Mouse (Mus musculus): ENCODE data around the gene Msto1.

Msto1 gene

DNA sequence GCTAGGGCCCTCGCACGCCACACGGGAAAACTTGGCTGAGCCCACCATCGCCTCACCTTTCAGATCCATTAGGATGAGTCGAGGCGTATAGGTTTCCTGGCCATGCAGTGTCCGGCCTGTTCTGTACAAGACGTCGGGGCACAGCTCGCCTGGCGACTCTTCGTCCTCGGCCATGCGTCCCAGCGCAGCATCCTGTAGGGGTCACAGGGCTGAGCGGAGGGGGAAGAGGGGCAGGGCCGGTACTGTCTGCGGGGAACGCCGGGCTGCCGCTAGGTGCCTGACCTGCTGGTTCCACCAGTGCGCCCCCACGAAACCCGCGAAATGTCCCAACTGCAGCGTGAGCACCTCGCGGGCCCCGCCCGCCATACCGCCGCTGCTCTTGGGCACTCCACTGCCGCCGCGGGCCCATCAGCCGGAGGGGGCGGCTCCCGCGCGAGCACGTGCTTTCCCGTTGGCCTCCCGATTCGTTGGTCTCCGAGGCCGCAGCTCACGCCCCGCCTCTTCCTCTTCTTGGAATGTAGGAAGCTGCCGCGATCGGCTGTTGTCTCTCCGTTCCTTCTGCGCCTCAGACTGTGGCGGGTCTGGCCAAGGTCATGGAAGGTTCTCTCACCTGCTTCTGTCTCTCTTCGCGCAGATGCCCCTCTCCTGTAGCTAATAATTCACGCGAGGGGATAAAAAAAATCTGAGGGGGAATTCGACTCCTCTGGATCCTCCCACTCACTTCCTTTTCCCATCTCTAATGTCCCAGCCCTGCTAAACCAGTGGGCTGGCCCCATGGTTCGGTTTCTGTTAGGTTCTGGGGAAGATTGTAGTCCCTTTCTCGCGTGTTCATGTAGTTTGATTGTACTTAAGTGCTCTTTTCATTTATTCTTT lies at the start of gene Msto1:
Gene Msto1, minus strand, starts transcription at position 489 of the 873 bp plus-strand sequence.
- peak; percentile 100 for DNase-seq

DNA sequence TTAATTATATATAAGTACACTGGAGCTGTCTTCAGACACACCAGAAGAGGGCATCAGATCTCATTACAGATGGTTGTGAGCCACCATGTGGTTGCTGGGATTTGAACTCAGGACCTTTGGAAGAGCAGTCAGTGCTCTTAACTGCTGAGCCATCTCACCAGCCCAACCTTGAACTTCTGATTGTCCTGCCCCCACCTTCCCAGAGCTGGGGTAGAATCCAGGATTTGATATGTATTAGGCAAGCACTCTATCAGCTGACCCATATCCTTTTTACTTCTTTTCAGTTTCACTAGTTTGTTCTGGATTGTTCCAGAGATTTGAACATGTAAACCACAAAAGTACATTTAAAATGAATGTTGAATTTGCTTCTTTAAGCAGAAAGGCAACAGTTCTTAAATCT lies 49.4 kb upstream of the Msto1 start:
- peak; percentile 64 for DNase-seq

- DNase-seq, result peak; percentile 13
Measured at GRCm38 (mm10) chr3:88953736-88954135, 39.9 kb upstream of the Msto1 start.

DNA sequence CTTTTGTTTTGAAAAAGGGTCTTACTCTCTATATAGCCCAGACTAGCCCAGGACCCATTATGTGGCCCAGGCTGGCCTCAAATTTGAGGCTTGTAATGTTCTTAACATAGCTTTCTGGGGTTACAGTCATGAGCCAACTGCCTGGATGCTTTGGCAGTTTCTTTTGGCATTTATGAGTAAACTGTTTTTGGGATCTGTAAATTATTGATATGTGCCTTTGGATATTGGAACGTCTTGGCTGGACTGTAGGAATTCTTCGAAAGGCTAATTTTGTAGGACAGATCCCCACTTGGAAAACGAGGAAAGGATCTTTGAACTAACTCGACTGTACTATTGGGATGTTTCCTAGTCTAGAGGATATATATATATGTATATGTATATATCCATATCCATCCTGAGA lies 39.4 kb upstream of the Msto1 start:
- DNase-seq, result peak; percentile 51

DNA sequence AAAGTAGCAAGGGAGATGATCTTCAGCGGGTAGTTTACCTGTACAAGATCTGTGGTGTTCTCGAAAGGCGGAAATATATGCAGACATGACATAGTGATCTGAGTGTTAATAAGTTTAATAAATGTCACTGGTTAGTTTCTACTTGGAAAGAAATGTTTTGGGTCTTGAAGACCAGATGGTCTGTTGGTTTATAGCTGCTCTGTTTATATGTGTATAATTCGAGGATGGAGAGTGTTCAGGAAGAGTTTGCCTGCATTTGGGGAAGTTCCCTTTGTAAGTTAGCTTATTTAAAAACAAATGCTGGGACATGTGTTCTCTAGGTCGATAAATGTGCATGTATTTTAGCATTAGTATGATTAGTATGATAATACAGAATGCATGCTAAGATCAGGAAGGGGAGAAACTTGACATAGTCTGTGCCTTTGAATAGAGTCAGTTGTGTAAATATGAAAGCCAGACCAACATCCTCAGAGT lies 37.6 kb upstream of the Msto1 start:
- DNase-seq, result no peak

DNA sequence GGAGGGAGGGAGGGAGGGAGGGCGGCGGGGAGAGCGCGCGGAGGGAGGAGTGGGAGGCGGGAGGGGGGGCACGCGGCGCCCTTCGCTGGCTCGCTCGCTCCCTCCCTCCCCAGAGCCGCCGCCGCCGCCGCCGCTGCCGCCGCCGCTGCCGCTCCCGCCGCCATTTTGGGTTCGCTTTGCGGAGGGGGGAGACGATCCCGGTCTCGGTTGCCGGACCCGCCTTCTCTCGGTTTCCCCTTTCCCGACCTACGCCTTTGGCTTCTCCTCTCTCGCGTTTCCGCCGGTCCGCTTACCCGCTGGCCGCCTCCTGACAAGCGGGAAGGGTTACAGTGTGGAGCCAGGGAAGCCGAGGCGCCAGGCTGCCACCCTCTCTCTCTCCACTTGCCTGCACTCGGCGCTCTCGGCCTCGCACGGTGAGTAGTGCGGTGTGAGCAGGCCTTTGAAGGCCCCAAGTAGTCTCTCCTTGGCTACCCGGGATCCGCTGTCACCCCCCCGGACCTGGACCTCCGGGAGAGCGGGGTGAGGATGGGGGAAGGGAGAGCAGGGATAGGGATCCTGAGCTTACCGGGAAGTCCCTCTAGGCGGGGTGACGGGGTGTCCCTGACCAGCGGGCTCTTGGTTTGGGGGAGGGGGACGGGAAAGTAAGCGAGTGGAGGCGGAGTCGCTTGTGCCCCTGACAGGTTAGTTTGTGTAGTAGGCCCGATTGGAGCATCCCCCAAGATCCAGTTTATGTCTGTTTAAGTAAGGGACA lies 37.0 kb upstream of the Msto1 start, which contains the start of the genes Ash1l and Dap3:
Gene Ash1l, plus strand, starts transcription at position 47 of the 751 bp plus-strand sequence.
Gene Dap3, minus strand, starts transcription at position 606 of the 751 bp plus-strand sequence.
- peak; percentile 99 for DNase-seq

DNA sequence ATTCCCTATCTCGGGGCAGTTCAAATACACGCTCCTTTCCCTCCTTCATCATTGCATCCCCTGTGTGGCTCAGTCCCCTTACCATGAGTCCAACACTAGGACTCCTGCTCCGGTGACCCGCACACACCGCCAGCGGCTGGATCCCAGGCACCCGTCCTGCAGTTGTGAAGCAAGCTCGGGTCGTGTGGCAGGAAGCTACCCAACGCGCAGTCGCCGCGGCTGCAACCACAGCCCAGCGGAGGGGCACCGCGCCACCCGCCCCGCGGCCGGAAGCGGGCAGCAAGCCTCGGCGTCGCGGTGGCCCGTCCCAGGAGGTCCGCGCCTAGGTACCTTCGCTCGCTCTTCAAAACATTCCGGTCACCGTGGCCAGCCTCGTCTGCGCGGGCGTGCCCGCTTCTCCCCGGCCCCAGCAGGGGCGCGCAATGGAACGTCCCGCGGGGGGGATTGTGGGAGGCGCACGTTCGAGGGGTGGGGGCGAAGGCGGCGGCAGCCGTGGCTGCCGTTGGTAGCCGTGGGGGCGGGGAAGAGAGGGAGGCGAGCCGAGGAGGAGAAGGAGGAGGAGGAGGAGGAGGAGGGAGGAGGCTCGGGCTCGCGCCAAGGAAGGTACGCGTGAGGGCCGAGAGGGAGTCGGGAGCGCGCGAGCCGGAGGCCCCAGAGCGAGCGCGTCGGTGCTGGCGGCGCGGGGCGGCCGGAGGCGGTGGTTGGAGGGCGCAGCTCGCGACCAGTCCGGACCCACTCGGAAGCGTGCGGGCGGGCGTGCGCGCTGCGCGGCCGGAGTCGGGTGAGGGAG lies 36.2 kb upstream of the Msto1 start:
- peak; percentile 99 for DNase-seq

GRCm38 (mm10) chr3:88944109-88944508 lies 30.3 kb upstream of the Msto1 start:
- peak; percentile 45 for DNase-seq

GRCm38 (mm10) chr3:88942316-88942880 lies 28.6 kb upstream of the Msto1 start:
- DNase-seq, result peak; percentile 83

DNA sequence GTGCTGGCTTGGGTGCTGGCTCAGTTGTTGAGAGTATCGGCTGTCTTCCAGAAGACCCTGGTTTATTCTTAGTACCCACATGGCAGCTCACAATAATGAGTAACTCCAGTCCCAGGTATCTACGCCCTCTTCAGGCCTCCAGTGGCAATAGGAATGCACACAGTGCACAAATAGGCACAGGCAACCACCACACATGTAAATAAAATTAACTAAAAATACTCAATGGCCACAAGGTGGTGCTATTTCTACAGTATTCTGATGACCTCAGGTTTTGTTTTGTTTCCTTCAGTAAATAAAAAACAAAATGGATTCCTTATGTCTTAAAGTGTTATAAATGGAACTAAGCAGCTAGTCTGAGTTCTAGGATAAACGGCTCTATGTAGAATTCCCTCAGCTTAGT lies 25.9 kb upstream of the Msto1 start:
- peak; percentile 81 for DNase-seq

DNA sequence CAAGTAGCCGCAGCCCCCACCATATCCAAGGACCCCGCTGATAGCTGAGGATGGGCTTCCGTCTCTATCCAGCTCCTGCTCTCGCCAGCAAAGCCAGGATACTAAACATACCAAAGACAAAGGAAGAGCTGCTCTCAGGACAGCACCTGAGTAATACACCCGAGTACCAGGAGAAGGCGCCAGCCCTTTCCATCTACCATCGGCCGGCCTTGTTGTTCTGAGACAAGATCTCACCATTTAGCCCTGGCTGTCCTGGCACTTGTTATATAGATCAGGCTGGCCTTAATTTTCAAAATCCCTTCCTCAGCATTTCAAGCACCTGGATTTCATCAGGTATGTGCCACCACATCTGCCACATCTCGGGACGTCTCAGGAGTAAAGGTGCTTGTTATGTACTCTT lies 25.3 kb upstream of the Msto1 start:
- peak; percentile 84 for DNase-seq

GRCm38 (mm10) chr3:88929501-88929900 lies 15.7 kb upstream of the Msto1 start:
- no peak for DNase-seq

DNA sequence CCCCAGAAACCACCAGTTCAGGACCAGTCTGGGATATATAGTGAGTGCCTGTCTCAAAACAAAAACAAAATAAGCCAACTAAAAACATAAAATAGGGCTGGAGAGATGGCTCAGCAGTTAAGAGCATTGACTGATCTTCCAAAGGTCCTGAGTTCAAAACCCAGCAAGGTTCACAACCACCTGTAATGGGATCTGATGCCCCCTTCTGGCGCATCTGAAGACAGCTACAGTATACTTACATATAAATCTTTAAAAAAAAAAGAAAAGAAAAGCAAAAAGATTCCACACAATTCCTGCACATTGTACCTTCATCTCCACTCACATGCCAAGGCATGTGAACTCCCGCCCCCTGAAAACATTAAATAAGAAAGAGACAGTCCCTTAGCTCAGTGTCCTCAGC lies 11.9 kb upstream of the Msto1 start:
- no peak for DNase-seq

DNA sequence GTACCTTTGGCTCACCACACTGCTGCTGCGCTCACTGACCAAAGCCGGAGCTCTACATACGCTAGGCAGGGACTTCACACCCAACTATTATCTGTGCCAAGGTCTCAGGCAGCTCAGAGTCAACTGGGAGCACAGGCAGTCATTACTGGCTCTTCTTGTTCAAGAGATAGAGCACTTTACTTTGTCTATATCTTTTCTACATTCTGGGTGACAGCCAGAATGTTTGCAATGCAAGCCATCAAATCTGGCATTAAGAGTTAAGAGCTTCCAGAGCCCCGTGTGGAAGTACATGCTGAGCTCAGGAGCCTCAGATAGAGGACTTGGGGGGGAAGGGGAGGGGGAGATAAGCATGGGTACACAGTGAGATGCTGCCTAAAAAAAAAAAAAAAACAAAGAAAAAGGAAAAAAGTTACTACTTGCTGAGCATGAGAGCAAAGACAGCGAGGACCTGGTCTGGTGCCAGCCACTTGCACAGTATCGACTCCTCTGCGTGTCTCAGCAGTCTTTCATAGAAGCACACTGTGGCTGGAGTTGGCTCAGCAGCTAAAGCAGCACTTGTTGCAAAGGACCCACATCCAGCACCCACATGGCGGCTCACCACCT lies 10.3 kb upstream of the Msto1 start:
- DNase-seq, result peak; percentile 90

DNA sequence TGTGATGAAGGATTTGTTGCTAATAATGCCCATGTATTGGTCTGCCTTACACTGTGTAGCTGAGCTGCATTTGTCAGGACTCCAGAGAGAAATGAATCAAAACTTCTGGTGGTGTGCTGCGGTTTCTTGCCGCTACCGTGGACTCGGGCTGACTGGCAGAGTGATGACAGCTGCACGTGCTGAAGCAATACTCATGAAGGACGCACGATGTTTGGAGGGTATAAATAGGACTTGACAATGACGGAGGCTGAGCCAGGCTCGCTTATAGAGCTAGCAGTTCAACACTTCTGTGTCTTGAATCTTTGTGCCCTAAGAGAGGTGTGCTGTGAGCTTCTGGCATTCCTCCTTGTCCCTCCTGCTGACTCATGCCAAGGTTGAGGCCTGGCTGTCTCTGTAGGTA lies 7.6 kb upstream of the Msto1 start:
- DNase-seq, result peak; percentile 79

GRCm38 (mm10) chr3:88918981-88919380 lies 5.2 kb upstream of the Msto1 start:
- no peak for DNase-seq

DNA sequence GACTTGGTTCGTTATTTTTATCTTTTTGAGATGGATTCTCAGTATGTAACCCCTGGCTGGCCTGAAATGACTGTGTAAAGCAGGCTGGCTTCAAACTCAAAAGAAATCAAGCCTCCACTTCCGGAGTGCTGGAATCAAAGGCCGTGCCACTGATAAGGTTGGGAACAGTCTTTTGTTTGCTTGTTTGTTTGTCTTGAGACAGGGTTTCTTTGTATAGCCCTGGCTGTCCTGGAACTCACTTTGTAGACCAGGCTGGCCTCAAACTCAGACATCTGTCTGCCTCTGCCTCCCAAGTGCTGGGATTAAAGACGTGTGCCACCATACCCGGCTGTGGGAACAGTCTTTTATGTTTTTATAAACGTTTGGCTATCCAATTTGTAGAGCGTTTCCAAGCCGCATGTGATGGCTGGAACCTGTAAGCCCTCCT lies 598 bp upstream of the Msto1 start:
- peak; percentile 90 for DNase-seq

GRCm38 (mm10) chr3:88912585-88912984 lies 1.2 kb downstream of the Msto1 start:
- DNase-seq, result peak; percentile 88

- DNase-seq, result peak; percentile 60
Measured at GRCm38 (mm10) chr3:88906393-88907159, 7.2 kb downstream of the Msto1 start.

DNA sequence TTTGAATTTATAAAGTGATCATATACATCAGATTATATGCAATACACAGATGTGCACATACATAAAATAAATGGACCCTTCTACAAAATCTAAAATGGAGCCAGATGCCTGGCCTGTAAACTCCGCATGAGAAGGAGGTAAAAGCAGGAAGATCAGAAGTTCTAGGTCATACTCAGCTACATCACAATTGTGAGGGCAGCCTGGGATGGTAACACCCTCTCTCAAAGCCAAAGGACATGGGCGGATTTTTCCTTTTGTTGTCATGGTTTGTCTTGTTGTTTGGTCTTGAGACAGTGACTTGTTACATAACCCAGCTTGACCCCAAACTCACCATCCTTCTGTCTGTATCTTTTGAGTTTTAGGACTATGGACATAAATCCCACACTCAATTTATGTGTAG lies 8.1 kb downstream of the Msto1 start:
- DNase-seq, result peak; percentile 62

DNA sequence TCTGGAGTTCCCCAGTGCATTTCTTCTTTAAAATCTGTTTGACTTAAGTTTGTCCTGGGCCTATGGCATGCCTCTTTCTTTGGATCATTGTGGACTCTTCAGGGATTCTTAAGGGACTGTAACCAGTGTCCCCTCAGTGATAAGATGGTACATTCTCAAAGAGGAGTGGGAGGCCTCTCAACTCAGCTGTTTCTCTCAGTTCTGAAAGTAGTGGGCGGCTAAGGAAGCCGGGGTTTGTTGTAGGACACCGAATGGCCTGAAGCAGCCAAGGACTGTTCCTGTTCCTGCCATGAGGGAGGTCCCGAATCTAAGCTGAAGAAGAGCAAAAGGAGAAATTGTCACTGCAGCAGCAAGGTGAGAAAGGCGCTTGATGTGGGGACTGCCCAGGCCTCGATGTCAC lies 8.6 kb downstream of the Msto1 start:
- DNase-seq, result no peak
